Mouse (Mus musculus): Measurements from ENCODE around the gene Nucks1. TPM values are rescaled to one million over a fixed set of nuclear protein-coding genes. Genes with fewer than 3 reads are reported as not detected.

Nucks1 gene
- polyA plus RNA-seq, 1 experiment from 2014 or later, result 45.1 TPM

Other genes with a start within 250 kb of the Nucks1 start
- gene Rab7b, start 221.8 kb upstream of the Nucks1 start, polyA plus RNA-seq (2014; fragmentation: Nextera tagmentation; extraction: Ambion mirVana), result 10.6 and 11.5 TPM in 2 replicates
- gene Slc26a9, start 166.5 kb upstream of the Nucks1 start, polyA plus RNA-seq (2014; fragmentation: Nextera tagmentation; extraction: Ambion mirVana), result 0.10 TPM in 1 of 2 replicates, not detected in the other
- 0.38 and 0.48 TPM in 2 replicates for gene Pm20d1, start 113.2 kb upstream of the Nucks1 start, polyA plus RNA-seq (2014; fragmentation: Nextera tagmentation; extraction: Ambion mirVana)
- gene Slc41a1, start 83.0 kb upstream of the Nucks1 start, polyA plus RNA-seq (2014; fragmentation: Nextera tagmentation; extraction: Ambion mirVana), result 18.0 and 19.5 TPM in 2 replicates
- 24.1 and 24.4 TPM in 2 replicates for gene Rab29, start 43.3 kb upstream of the Nucks1 start, polyA plus RNA-seq (2014; fragmentation: Nextera tagmentation; extraction: Ambion mirVana)
- gene Slc45a3, start 52.4 kb downstream of the Nucks1 start, polyA plus RNA-seq (2014; fragmentation: Nextera tagmentation; extraction: Ambion mirVana), result 8.5 and 11.0 TPM in 2 replicates
- gene Elk4, start 97.1 kb downstream of the Nucks1 start, polyA plus RNA-seq (2014; fragmentation: Nextera tagmentation; extraction: Ambion mirVana), result 27.6 and 39.0 TPM in 2 replicates
- 13.3 and 14.1 TPM in 2 replicates for gene Mfsd4a, start 157.5 kb downstream of the Nucks1 start, polyA plus RNA-seq (2014; fragmentation: Nextera tagmentation; extraction: Ambion mirVana)
- 2.2 and 2.5 TPM in 2 replicates for gene Cdk18, start 229.2 kb downstream of the Nucks1 start, polyA plus RNA-seq (2014; fragmentation: Nextera tagmentation; extraction: Ambion mirVana)